In genomic region chrX:151116795-151117194, GRCm38 (mm10) we compare ENCODE assay signal across 7 mouse cellular contexts. TPM values are rescaled to one million over a fixed set of nuclear protein-coding genes. Genes with fewer than 3 reads are reported as not detected.
DNase-seq lines count a peak whose midpoint lies in the region; ATAC-seq and TF ChIP-seq lines count a peak whose summit lies in the region.

No protein-coding gene starts in this region.

- H3K36me3 ChIP-seq in forebrain, postnatal 0 days (ENCODE audit: insufficient read depth): no peaks in the 10 kb centered on the region
- no peaks in the 10 kb centered on the region for H3K36me3 ChIP-seq in kidney, embryonic 14.5 days (ENCODE audit: control insufficient read depth, insufficient read depth, low read length)
- H3K36me3 ChIP-seq in small intestine, adult 2 months (ENCODE audit: control insufficient read depth, insufficient read depth, low read length): no peaks in the 10 kb centered on the region

- no peaks in the 10 kb centered on the region for H3K4me1 ChIP-seq in forebrain, postnatal 0 days (ENCODE audit: insufficient read depth)
- H3K4me1 ChIP-seq in kidney, embryonic 14.5 days (ENCODE audit: control insufficient read depth, insufficient read depth, low read length): no peaks in the 10 kb centered on the region
- no peaks in the 10 kb centered on the region for H3K4me1 ChIP-seq in small intestine, adult 2 months (ENCODE audit: control insufficient read depth, insufficient read depth, insufficient read length, low read length)

- 11% methylated on average over 7 of the region's 7 CpGs for WGBS in forebrain, postnatal 0 days
- WGBS in kidney, embryonic 14.5 days: 20% methylated on average over 7 of the region's 7 CpGs
- WGBS in small intestine, adult 2 months: 13% methylated on average over 7 of the region's 7 CpGs

- no peak overlapping the region for H3K27ac ChIP-seq in forebrain, postnatal 0 days (ENCODE audit: low read depth, low read length)
- H3K27ac ChIP-seq in kidney, embryonic 14.5 days (ENCODE audit: low read depth, low read length): no peak overlapping the region
- H3K27ac ChIP-seq in small intestine, adult 2 months (ENCODE audit: insufficient read depth, low read depth, low read length): no peak overlapping the region

- no peak overlapping the region for H3K4me3 ChIP-seq in forebrain, postnatal 0 days (ENCODE audit: low read depth, low read length)
- no peak overlapping the region for H3K4me3 ChIP-seq in kidney, embryonic 14.5 days (ENCODE audit: low read length)
- no peak overlapping the region for H3K4me3 ChIP-seq in small intestine, adult 2 months (ENCODE audit: low read depth, low read length)

- no peaks in the 10 kb centered on the region for H3K9me3 ChIP-seq in forebrain, postnatal 0 days (ENCODE audit: low read length)
- no peaks in the 10 kb centered on the region for H3K9me3 ChIP-seq in kidney, embryonic 14.5 days (ENCODE audit: control insufficient read depth, low read length)

- ATAC-seq in forebrain, postnatal 0 days: peak; percentile 45
- ATAC-seq in kidney, embryonic 14.5 days (ENCODE audit: low FRiP score, low TSS enrichment): 0 out of 2 replicates have a peak, but pooled peaks have one; percentile 46

- peak; percentile 59 for TF ChIP-seq CTCF in forebrain, postnatal 0 days (IDR thresholded peaks at IDR 0.05; ENCODE audit: low read depth)
- TF ChIP-seq CTCF in small intestine, adult 2 months (IDR thresholded peaks at IDR 0.05; ENCODE audit: extremely low read depth, insufficient read length, insufficient replicate concordance, low read depth, low read length): peak; percentile 37; the same call in 1 of the 2 replicates

- H3K9ac ChIP-seq in forebrain, postnatal 0 days: no peak overlapping the region
- H3K9ac ChIP-seq in kidney, embryonic 14.5 days (ENCODE audit: low read depth, low read length): no peak overlapping the region

- H3K27me3 ChIP-seq in forebrain, postnatal 0 days (ENCODE audit: insufficient read depth, low read length): no peaks in the 10 kb centered on the region
- H3K27me3 ChIP-seq in kidney, embryonic 14.5 days (ENCODE audit: control insufficient read depth, insufficient read depth, low read length): no peaks in the 10 kb centered on the region
- H3K27me3 ChIP-seq in small intestine, adult 2 months (ENCODE audit: control insufficient read depth, insufficient read depth, low read length): no peaks in the 10 kb centered on the region

- TF ChIP-seq POLR2A in small intestine, adult 2 months (IDR thresholded peaks at IDR 0.05; ENCODE audit: low read depth, low read length): no peak

- DNase-seq in urinary bladder, postnatal 14 days (ENCODE audit: low spot score): peak; percentile 4
- DNase-seq in urinary bladder, postnatal 25 days (ENCODE audit: low spot score): no peak
- peak; percentile 9 for DNase-seq in adrenal gland, postnatal 25 days
- DNase-seq in forebrain, postnatal 0 days: peak; percentile 41
- peak; percentile 21 to 31 for DNase-seq in lung, postnatal 4 days

- no peak overlapping the region for H3K4me2 ChIP-seq in forebrain, postnatal 0 days (ENCODE audit: low read depth)
- no peak overlapping the region for H3K4me2 ChIP-seq in kidney, embryonic 14.5 days (replicated peaks; ENCODE audit: low read depth, low read length)

RNA-seq across cellular contexts. Expression of gene Tsr2, which starts 20.5 kb away (rescaled TPM):
- total RNA-seq in adrenal gland, postnatal 25 days (2021): 29.3 and 33.9 TPM in 2 replicates
- total RNA-seq in forebrain, postnatal 0 days (2014; rRNA removed): 42.9 and 47.0 TPM in 2 replicates
- polyA plus RNA-seq in forebrain, postnatal 0 days (2015; fragmentation: Nextera tagmentation; extraction: Ambion mirVana): 45.5 and 46.1 TPM in 2 replicates
- polyA plus RNA-seq in kidney, embryonic 14.5 days (2014; fragmentation: Nextera tagmentation; extraction: Ambion mirVana): 42.0 and 46.1 TPM in 2 replicates
- 0.46 and 0.98 TPM in 2 replicates for polyA plus RNA-seq in small intestine, adult 2 months (2012; rRNA removed)

Comparison
In these comparisons a context has a peak if more than half of its experiments do, and no peak if none do; other contexts are left out.
1. RNA of gene Tsr2, which starts 20.5 kb away (polyA plus RNA-seq): 45.5 to 46.1 TPM in forebrain, postnatal 0 days and 42.0 to 46.1 TPM in kidney, embryonic 14.5 days; 0.46 to 0.98 TPM in small intestine, adult 2 months; every median in the first group is over 10 times any median in the second.